Mouse (Mus musculus) MEL (cell line): ENCODE results near the gene Cic. TPM values are rescaled to one million over a fixed set of nuclear protein-coding genes. Genes with fewer than 3 reads are reported as not detected.
A peak's percentile ranks its signal among the peaks of the same experiment; 100 is the strongest.

ENCODE experiments used
- DNase-seq: peaks from one replicate; pipeline ENCODE4 v3.0.0; 2011; ENCODE audit warnings: low read depth, low spot score
- H3K27ac ChIP-seq: 2 replicates; pipeline ENCODE4 v1.5.1; 2012; ENCODE audit warnings: low read depth, mild to moderate bottlenecking, control low read depth, low read length, moderate library complexity; ENCODE audit not compliant: control insufficient read depth
- H3K27me3 ChIP-seq, 2 experiments: fragments of 150-350 bp in 1 of 2; sonication (generic) in 1 of 2; 2 replicates each; pipeline ENCODE4 v1.6.1; 2012; ENCODE audit warnings: low read length in 2 of 2, mild to moderate bottlenecking in 2 of 2, improper control_type of control experiment in 1 of 2, moderate library complexity in 1 of 2; ENCODE audit not compliant: insufficient read depth in 2 of 2, control insufficient read depth in 1 of 2
- H3K36me3 ChIP-seq, 2 experiments: 2 replicates each; pipeline ENCODE4 v1.6.1; 2012 to 2014; ENCODE audit warnings: low read length in 2 of 2, improper control_type of control experiment in 1 of 2, inconsistent platforms in 1 of 2, mild to moderate bottlenecking in 1 of 2; ENCODE audit not compliant: insufficient read depth in 2 of 2, control insufficient read depth in 1 of 2
- H3K4me1 ChIP-seq, 2 experiments: fragments of 150-350 bp in 1 of 2; sonication (generic) in 1 of 2; 2 replicates each; pipeline ENCODE4 v1.6.1; 2012; ENCODE audit warnings: low read length in 2 of 2, improper control_type of control experiment in 1 of 2, mild to moderate bottlenecking in 1 of 2; ENCODE audit not compliant: insufficient read depth in 2 of 2, control insufficient read depth in 1 of 2
- H3K4me3 ChIP-seq, 2 experiments: fragments of 150-350 bp in 1 of 2; sonication (generic) in 1 of 2; 2 replicates each; pipeline ENCODE4 v1.5.1; 2012; ENCODE audit warnings: low read depth in 2 of 2, low read length in 2 of 2, mild to moderate bottlenecking in 2 of 2, moderate library complexity in 2 of 2, control low read depth in 1 of 2, improper control_type of control experiment in 1 of 2; ENCODE audit not compliant: control insufficient read depth in 1 of 2, insufficient read depth in 1 of 2
- H3K79me2 ChIP-seq: 2 replicates; pipeline ENCODE4 v1.6.1; 2012; ENCODE audit warnings: mild to moderate bottlenecking, low read length, moderate library complexity; ENCODE audit not compliant: control insufficient read depth, poor library complexity, insufficient read depth
- H3K9ac ChIP-seq: 2 replicates; pipeline ENCODE4 v1.6.1; 2012; ENCODE audit warnings: low read depth, mild to moderate bottlenecking, control low read depth, low read length, moderate library complexity; ENCODE audit not compliant: control insufficient read depth, poor library complexity, severe bottlenecking
- H3K9me3 ChIP-seq: fragments of 150-350 bp; sonication (generic); replicated peaks from 2 replicates; pipeline ENCODE4 v1.6.1; 2012; ENCODE audit warnings: mild to moderate bottlenecking, low read length, improper control_type of control experiment, moderate library complexity; ENCODE audit not compliant: insufficient read depth
- BHLHE40 ChIP-seq: IDR thresholded peaks from 2 replicates; pipeline ENCODE4 v1.6.1; 2012; ENCODE audit warnings: low read depth, mild to moderate bottlenecking, inconsistent platforms, low read length, improper control_type of control experiment, borderline replicate concordance
- CHD2 ChIP-seq: IDR thresholded peaks from 2 replicates; pipeline ENCODE4 v1.6.1; 2011; ENCODE audit warnings: low read length, improper control_type of control experiment
- CTCF ChIP-seq, 3 experiments: IDR thresholded peaks in 2 of 3; conservative IDR thresholded peaks in 1 of 3; 2 replicates each; pipeline ENCODE4 v1.5.1; 2011 to 2012; ENCODE audit warnings: low read length in 3 of 3, low read depth in 2 of 3, mild to moderate bottlenecking in 2 of 3, improper control_type of control experiment in 1 of 3, inconsistent platforms in 1 of 3, mixed read lengths in 1 of 3, moderate library complexity in 1 of 3; ENCODE audit not compliant: control insufficient read depth in 1 of 3, insufficient read depth in 1 of 3, poor library complexity in 1 of 3, severe bottlenecking in 1 of 3
- E2F4 ChIP-seq: IDR thresholded peaks from 2 replicates; pipeline ENCODE4 v1.6.1; 2011; ENCODE audit warnings: low read depth, low read length, improper control_type of control experiment, borderline replicate concordance
- ELF1 ChIP-seq: IDR thresholded peaks from 2 replicates; pipeline ENCODE4 v1.6.1; 2014; ENCODE audit warnings: low read depth, mild to moderate bottlenecking, inconsistent platforms, low read length, improper control_type of control experiment, moderate library complexity
- EP300 ChIP-seq, 2 experiments: IDR thresholded peaks; 2 replicates each; pipeline ENCODE4 v1.6.1; 2011; ENCODE audit warnings: improper control_type of control experiment in 2 of 2, low read length in 2 of 2, low read depth in 1 of 2, mild to moderate bottlenecking in 1 of 2
- ETS1 ChIP-seq: IDR thresholded peaks from 2 replicates; pipeline ENCODE4 v1.6.1; 2012; ENCODE audit warnings: low read depth, mild to moderate bottlenecking, inconsistent platforms, low read length, improper control_type of control experiment, moderate library complexity
- GABPA ChIP-seq: IDR thresholded peaks from 2 replicates; pipeline ENCODE4 v1.6.1; 2012; ENCODE audit warnings: low read depth, mild to moderate bottlenecking, inconsistent platforms, low read length, improper control_type of control experiment, moderate library complexity
- GATA1 ChIP-seq: IDR thresholded peaks from 2 replicates; pipeline ENCODE4 v1.6.1; 2011; ENCODE audit warnings: low read depth, low read length, improper control_type of control experiment
- HCFC1 ChIP-seq: IDR thresholded peaks from 2 replicates; pipeline ENCODE4 v1.6.1; 2012; ENCODE audit warnings: low read depth, mild to moderate bottlenecking, inconsistent platforms, low read length, improper control_type of control experiment, moderate library complexity
- JUND ChIP-seq: IDR thresholded peaks from 2 replicates; pipeline ENCODE4 v1.6.1; 2011; ENCODE audit warnings: low read depth, mild to moderate bottlenecking, improper control_type of control experiment, low read length
- KAT2A ChIP-seq: conservative IDR thresholded peaks from 2 replicates; pipeline ENCODE4 v1.6.1; 2012; ENCODE audit warnings: low read depth, low read length, improper control_type of control experiment, inconsistent platforms
- MAFK ChIP-seq: IDR thresholded peaks from 2 replicates; pipeline ENCODE4 v1.6.1; 2011; ENCODE audit warnings: low read depth, mild to moderate bottlenecking, low read length, improper control_type of control experiment, borderline replicate concordance
- MAX ChIP-seq: IDR thresholded peaks from 2 replicates; pipeline ENCODE4 v1.6.1; 2011; ENCODE audit warnings: low read length, improper control_type of control experiment
- MAZ ChIP-seq: IDR thresholded peaks from 2 replicates; pipeline ENCODE4 v1.6.1; 2012; ENCODE audit warnings: low read depth, mild to moderate bottlenecking, inconsistent platforms, low read length, improper control_type of control experiment
- MEF2A ChIP-seq: IDR thresholded peaks from 2 replicates; pipeline ENCODE4 v1.6.1; 2014; ENCODE audit warnings: low read depth, mild to moderate bottlenecking, inconsistent platforms, low read length, improper control_type of control experiment; ENCODE audit not compliant: poor library complexity, insufficient replicate concordance, severe bottlenecking; ENCODE audit errors: extremely low read depth
- MXI1 ChIP-seq: IDR thresholded peaks from 2 replicates; pipeline ENCODE4 v1.6.1; 2011; ENCODE audit warnings: mild to moderate bottlenecking, low read depth, low read length, improper control_type of control experiment
- MYB ChIP-seq: IDR thresholded peaks from 2 replicates; pipeline ENCODE4 v1.6.1; 2011; ENCODE audit warnings: mild to moderate bottlenecking, low read depth, low read length, improper control_type of control experiment
- MYC ChIP-seq: IDR thresholded peaks from 2 replicates; pipeline ENCODE4 v1.6.1; 2011; ENCODE audit warnings: low read depth, mild to moderate bottlenecking, low read length, improper control_type of control experiment, moderate library complexity
- NELFE ChIP-seq: IDR thresholded peaks from 2 replicates; pipeline ENCODE4 v1.6.1; 2011; ENCODE audit warnings: low read depth, low read length, improper control_type of control experiment
- NRF1 ChIP-seq: IDR thresholded peaks from 2 replicates; pipeline ENCODE4 v1.6.1; 2014; ENCODE audit warnings: low read depth, mild to moderate bottlenecking, inconsistent platforms, low read length, improper control_type of control experiment, moderate library complexity; ENCODE audit not compliant: poor library complexity, insufficient read depth, severe bottlenecking
- POLR2AphosphoS2 ChIP-seq: IDR thresholded peaks from 2 replicates; pipeline ENCODE4 v1.6.1; 2011; ENCODE audit warnings: low read length, improper control_type of control experiment
- POLR2AphosphoS5 ChIP-seq: IDR thresholded peaks from 2 replicates; pipeline ENCODE4 v1.6.1; 2012; ENCODE audit warnings: low read depth, borderline replicate concordance, mild to moderate bottlenecking, inconsistent platforms, low read length, moderate library complexity, mixed read lengths
- RAD21 ChIP-seq: IDR thresholded peaks from 2 replicates; pipeline ENCODE4 v1.6.1; 2011; ENCODE audit warnings: mild to moderate bottlenecking, low read depth, low read length, improper control_type of control experiment
- RCOR1 ChIP-seq: IDR thresholded peaks from 2 replicates; pipeline ENCODE4 v1.6.1; 2012; ENCODE audit warnings: low read depth, mild to moderate bottlenecking, inconsistent platforms, low read length, improper control_type of control experiment
- SIN3A ChIP-seq: IDR thresholded peaks from 2 replicates; pipeline ENCODE4 v1.6.1; 2012; ENCODE audit warnings: low read length, improper control_type of control experiment, inconsistent platforms
- TBP ChIP-seq: IDR thresholded peaks from 2 replicates; pipeline ENCODE4 v1.8.0; 2011; ENCODE audit warnings: low read depth, low read length, improper control_type of control experiment
- TCF12 ChIP-seq: IDR thresholded peaks from 2 replicates; pipeline ENCODE4 v1.6.1; 2014; ENCODE audit warnings: low read depth, mild to moderate bottlenecking, inconsistent platforms, low read length, improper control_type of control experiment, moderate library complexity
- UBTF ChIP-seq: IDR thresholded peaks from 2 replicates; pipeline ENCODE4 v1.6.1; 2012; ENCODE audit warnings: low read depth, mild to moderate bottlenecking, inconsistent platforms, low read length, improper control_type of control experiment, moderate library complexity, borderline replicate concordance; ENCODE audit not compliant: insufficient read depth
- USF1 ChIP-seq: IDR thresholded peaks from 2 replicates; pipeline ENCODE4 v1.6.1; 2014; ENCODE audit warnings: low read depth, mild to moderate bottlenecking, inconsistent platforms, low read length, improper control_type of control experiment, moderate library complexity
- USF2 ChIP-seq, 2 experiments: IDR thresholded peaks; 2 replicates each; pipeline ENCODE4 v1.6.1; 2011 to 2012; ENCODE audit warnings: improper control_type of control experiment in 2 of 2, low read length in 2 of 2, borderline replicate concordance in 1 of 2, inconsistent platforms in 1 of 2, low read depth in 1 of 2, mild to moderate bottlenecking in 1 of 2; ENCODE audit not compliant: insufficient read depth in 1 of 2
- ZC3H11A ChIP-seq: IDR thresholded peaks from 2 replicates; pipeline ENCODE4 v1.6.1; 2012; ENCODE audit warnings: low read depth, mild to moderate bottlenecking, inconsistent platforms, low read length, improper control_type of control experiment
- ZKSCAN1 ChIP-seq: IDR thresholded peaks from 2 replicates; pipeline ENCODE4 v1.6.1; 2012; ENCODE audit warnings: low read depth, mild to moderate bottlenecking, inconsistent platforms, low read length, improper control_type of control experiment, moderate library complexity
- ZMIZ1 ChIP-seq: IDR thresholded peaks from 2 replicates; pipeline ENCODE4 v1.6.1; 2012; ENCODE audit warnings: low read depth, mild to moderate bottlenecking, inconsistent platforms, low read length, improper control_type of control experiment, moderate library complexity
- ZNF384 ChIP-seq: IDR thresholded peaks from 2 replicates; pipeline ENCODE4 v1.6.1; 2012; ENCODE audit warnings: low read depth, mild to moderate bottlenecking, inconsistent platforms, low read length, improper control_type of control experiment
- polyA plus RNA-seq, 2 experiments: library from polyadenylated mRNA; stranded (reverse) in 1 of 2; unstranded in 1 of 2; fragments of >175 nt in 1 of 2; fragments of >200 nt in 1 of 2; gene quantifications; 2 replicates each; pipeline versions ENCODE4 v1.2.1 to v1.2.4; 2012; ENCODE audit warnings: low replicate concordance in 2 of 2, low read depth in 1 of 2; ENCODE audit not compliant: insufficient read length in 2 of 2, insufficient read depth in 1 of 2, missing spikeins in 1 of 2
- total RNA-seq: library from RNA; depleted of rRNA; stranded (reverse); fragments of 300-350 nt; gene quantifications from 2 replicates; pipeline ENCODE4 v1.2.3, GENCODE M21; 2012

Gene Cic
- total and polyA plus RNA-seq, 3 experiments, result 56.6 to 157 (median 157) TPM

- Histone ChIP-seq H3K27me3 (no peaks in the 10 kb centered on the region), H3K4me1 (peaks cover 30 to 50% of the 10 kb centered on the region in 2 experiments), H3K4me3 (peak overlapping the region; percentile 42 to 44), H3K36me3 (peaks cover 0 to 48% of the 10 kb centered on the region in 2 experiments; a peak in 2 of 4 replicates), H3K9me3 (no peaks in the 10 kb centered on the region), H3K9ac (peak overlapping the region; percentile 62), H3K79me2 (peaks cover 29% of the 10 kb centered on the region), H3K27ac (peak overlapping the region; percentile 94)
- DNase-seq, result peak; percentile 89
- peak; percentile 37 for TF ChIP-seq SIN3A
- TF ChIP-seq RCOR1, result 0 out of 2 replicates have a peak, but pooled peaks have one; percentile 7
- no peak for TF ChIP-seq USF1
- peak in 2 of 3 experiments; percentile 23 to 32; a peak in 3 of 6 replicates for TF ChIP-seq CTCF (IDR thresholded peaks at IDR 0.05 in 2 of 3, conservative IDR thresholded peaks at IDR 0.05 in 1 of 3; ENCODE audit: control insufficient read depth in 1 of 3, insufficient read depth in 1 of 3, low read depth in 2 of 3, low read length in 3 of 3, poor library complexity in 1 of 3, severe bottlenecking in 1 of 3)
- peak; percentile 97 for TF ChIP-seq MEF2A
- TF ChIP-seq E2F4, result no peak
- no peak for TF ChIP-seq ZNF384
- no peak for TF ChIP-seq ZC3H11A
- TF ChIP-seq MAX, result peak; percentile 21; the same call in 1 of the 2 replicates
- TF ChIP-seq TCF12, result peak; percentile 6; the same call in 1 of the 2 replicates
- no peak for TF ChIP-seq TBP
- no peak for TF ChIP-seq MYC
- no peak for TF ChIP-seq GATA1
- TF ChIP-seq JUND, result no peak
- peak; percentile 80; the same call in 1 of the 2 replicates for TF ChIP-seq MAZ
- no peak for TF ChIP-seq NELFE
- peak; percentile 75 for TF ChIP-seq ETS1
- TF ChIP-seq HCFC1, result no peak
- no peak for TF ChIP-seq GABPA
- no peak for TF ChIP-seq MAFK
- TF ChIP-seq POLR2AphosphoS5, result no peak
- no peak for TF ChIP-seq USF2 (IDR thresholded peaks at IDR 0.05; ENCODE audit: borderline replicate concordance in 1 of 2, insufficient read depth in 1 of 2, low read depth in 1 of 2, low read length in 2 of 2)
- TF ChIP-seq ZKSCAN1, result no peak
- TF ChIP-seq EP300 (IDR thresholded peaks at IDR 0.05; ENCODE audit: low read depth in 1 of 2, low read length in 2 of 2), result peak in 1 of 2 experiments; percentile 46; a peak in 2 of 4 replicates
- no peak for TF ChIP-seq CHD2
- peak; percentile 38; the same call in 1 of the 2 replicates for TF ChIP-seq BHLHE40
- TF ChIP-seq ZMIZ1, result no peak
- no peak for TF ChIP-seq KAT2A
- peak; percentile 70; the same call in 1 of the 2 replicates for TF ChIP-seq MXI1
- 0 out of 2 replicates have a peak, but pooled peaks have one; percentile 14 for TF ChIP-seq NRF1
- TF ChIP-seq UBTF, result no peak
- TF ChIP-seq RAD21, result no peak
- no peak for TF ChIP-seq POLR2AphosphoS2
- TF ChIP-seq ELF1, result no peak
- TF ChIP-seq MYB, result no peak
These were observed 11.8 kb downstream of the Cic start for GRCm38 (mm10) chr7:25279076-25279860.
